Mouse (Mus musculus) myocyte (in vitro differentiated cells): ENCODE results near the gene Olfr117. TPM values are rescaled to one million over a fixed set of nuclear protein-coding genes. Genes with fewer than 3 reads are reported as not detected.
"Not testable (repeated sequence)": the region's sequence is repeated elsewhere in the genome, so short reads cannot be mapped to it uniquely, and the experiment has no call there.

Experiments
- H3K27me3 ChIP-seq: one replicate; pipeline ENCODE4 v1.6.1; 2011; ENCODE audit not compliant: control insufficient read depth, insufficient read depth, insufficient read length
- H3K36me3 ChIP-seq: one replicate; pipeline ENCODE4 v1.6.1; 2011; ENCODE audit not compliant: control insufficient read depth, insufficient read depth
- H3K4me2 ChIP-seq: one replicate; pipeline ENCODE4 v1.6.1; 2011; ENCODE audit warnings: low read depth, control low read depth
- H3K4me3 ChIP-seq: one replicate; pipeline ENCODE4 v1.5.1; 2011; ENCODE audit warnings: mild to moderate bottlenecking, control low read depth, moderate library complexity
- H3K79me2 ChIP-seq: one replicate; pipeline ENCODE4 v1.6.1; 2011; ENCODE audit not compliant: control insufficient read depth, insufficient read depth
- H3ac ChIP-seq: one replicate; pipeline ENCODE4 v1.6.1; 2011; ENCODE audit not compliant: control insufficient read depth, insufficient read length
- CEBPB ChIP-seq: IDR thresholded peaks from 2 replicates; pipeline ENCODE4 v1.6.1; 2011; ENCODE audit warnings: mild to moderate bottlenecking, moderate library complexity; ENCODE audit not compliant: poor library complexity, insufficient read depth, severe bottlenecking
- E2F4 ChIP-seq: IDR thresholded peaks from one replicate; pipeline ENCODE4 v1.6.1; 2011; ENCODE audit warnings: mild to moderate bottlenecking, control low read depth, moderate library complexity; ENCODE audit not compliant: insufficient read depth
- MAX ChIP-seq: IDR thresholded peaks from one replicate; pipeline ENCODE4 v1.6.1; 2011; ENCODE audit warnings: low read depth, mild to moderate bottlenecking, control low read depth
- MYOD1 ChIP-seq, 3 experiments: IDR thresholded peaks; one replicate each; pipeline ENCODE4 v1.6.1; 2011; ENCODE audit warnings: control low read depth in 2 of 3, low read depth in 2 of 3, mild to moderate bottlenecking in 2 of 3, moderate library complexity in 1 of 3; ENCODE audit not compliant: insufficient read length in 2 of 3, control insufficient read depth in 1 of 3
- MYOG ChIP-seq, 3 experiments: IDR thresholded peaks; one replicate each; pipeline ENCODE4 v1.6.1; 2011; ENCODE audit warnings: control low read depth in 2 of 3, low read depth in 2 of 3, mild to moderate bottlenecking in 2 of 3; ENCODE audit not compliant: insufficient read length in 2 of 3, control insufficient read depth in 1 of 3, insufficient read depth in 1 of 3
- POLR2A ChIP-seq: IDR thresholded peaks from one replicate; pipeline ENCODE4 v1.6.1; 2011; ENCODE audit warnings: low read depth, mild to moderate bottlenecking, control low read depth, moderate library complexity; ENCODE audit not compliant: insufficient read length
- POLR2AphosphoS2 ChIP-seq: IDR thresholded peaks from one replicate; pipeline ENCODE4 v1.6.1; 2011; ENCODE audit warnings: low read depth, control low read depth; ENCODE audit not compliant: insufficient read length
- REST ChIP-seq: IDR thresholded peaks from one replicate; pipeline ENCODE4 v1.6.1; 2011; ENCODE audit warnings: mild to moderate bottlenecking, control low read depth, moderate library complexity; ENCODE audit not compliant: insufficient read depth, insufficient read length
- SRF ChIP-seq: IDR thresholded peaks from one replicate; pipeline ENCODE4 v1.6.1; 2011; ENCODE audit warnings: low read depth; ENCODE audit not compliant: control insufficient read depth, insufficient read length
- TCF12 ChIP-seq: IDR thresholded peaks from one replicate; pipeline ENCODE4 v1.6.1; 2011; ENCODE audit warnings: mild to moderate bottlenecking, control low read depth; ENCODE audit not compliant: poor library complexity, insufficient read depth, severe bottlenecking
- TCF3 ChIP-seq: IDR thresholded peaks from one replicate; pipeline ENCODE4 v1.6.1; 2011; ENCODE audit warnings: low read depth, control low read depth; ENCODE audit not compliant: insufficient read length
- USF1 ChIP-seq: IDR thresholded peaks from one replicate; pipeline ENCODE4 v1.6.1; 2011; ENCODE audit warnings: low read depth, mild to moderate bottlenecking, control low read depth, moderate library complexity
- polyA plus RNA-seq: library from polyadenylated mRNA; unstranded; fragments of >200 nt; fragmentation: generic; extraction: Trizol; gene quantifications from one replicate; pipeline ENCODE4 v1.2.1, GENCODE M21; 2012; ENCODE audit warnings: missing spikeins

The Olfr117 gene
- not detected for polyA plus RNA-seq

DNA sequence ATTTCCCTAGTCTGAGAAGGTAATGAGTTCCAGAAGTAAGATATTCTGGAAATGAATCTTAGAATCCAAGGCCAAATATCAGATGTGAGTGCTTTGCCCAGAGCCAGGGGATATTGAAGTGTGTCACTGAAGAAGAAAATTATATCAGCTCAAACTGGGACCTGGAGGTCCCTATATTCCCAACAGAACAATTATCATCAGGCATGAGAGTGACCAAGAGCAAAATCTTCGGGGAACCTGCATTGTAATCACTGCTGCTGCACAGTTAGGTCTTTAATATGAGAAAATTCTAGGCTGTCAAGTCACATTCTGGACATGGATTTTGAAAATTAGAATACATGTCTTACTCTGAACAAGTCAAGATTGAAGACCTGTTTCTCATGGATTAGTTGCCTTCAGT is at the start of gene Olfr117:
TSS of gene Olfr117 (minus strand) at position 101 of the 400 bp plus-strand sequence.
- TF ChIP-seq TCF12: no peak
- no peak for TF ChIP-seq E2F4
- TF ChIP-seq REST: no peak
- no peak for TF ChIP-seq TCF3
- no peak for TF ChIP-seq USF1
- no peak for TF ChIP-seq MYOD1 (IDR thresholded peaks at IDR 0.05; ENCODE audit: control insufficient read depth in 1 of 3, insufficient read length in 2 of 3, low read depth in 2 of 3)
- TF ChIP-seq MYOG (IDR thresholded peaks at IDR 0.05; ENCODE audit: control insufficient read depth in 1 of 3, insufficient read depth in 1 of 3, insufficient read length in 2 of 3, low read depth in 2 of 3): no peak
- no peak for TF ChIP-seq CEBPB
- TF ChIP-seq POLR2A: no peak
- no peak for TF ChIP-seq MAX
- no peak for TF ChIP-seq POLR2AphosphoS2
- Histone ChIP-seq H3K79me2 (no peaks in the 10 kb centered on the region), H3K36me3 (no peaks in the 10 kb centered on the region), H3ac (no peak within 1 kb of the TSS), H3K4me2 (no peak within 1 kb of the TSS), H3K4me3 (no peak within 1 kb of the TSS), H3K27me3 (no peaks in the 10 kb centered on the region)

DNA sequence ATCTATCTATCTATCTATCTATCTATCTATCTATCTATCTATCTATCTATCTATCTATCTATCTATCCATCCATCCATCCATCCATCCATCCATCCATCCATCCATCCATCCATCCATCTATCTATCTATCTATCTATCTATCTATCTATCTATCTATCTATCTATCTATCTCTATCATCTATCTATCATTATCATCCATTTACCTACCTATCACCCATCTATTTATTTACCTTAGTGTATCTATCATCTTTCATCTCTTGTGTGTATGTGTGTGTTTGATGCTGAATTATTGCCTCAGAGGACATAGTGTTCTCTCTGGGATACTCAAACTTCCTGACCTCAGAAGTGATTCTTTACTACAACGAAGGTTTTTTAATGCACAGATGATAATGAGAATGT is 32.7 kb upstream of the Olfr117 start, which contains the start of gene Olfr119:
TSS of gene Olfr119 (plus strand) at position 301 of the 400 bp plus-strand sequence.
- not testable (repeated sequence) for H3ac ChIP-seq, H3K36me3 ChIP-seq, H3K4me3 ChIP-seq, H3K79me2 ChIP-seq, H3K4me2 ChIP-seq, H3K27me3 ChIP-seq

DNA sequence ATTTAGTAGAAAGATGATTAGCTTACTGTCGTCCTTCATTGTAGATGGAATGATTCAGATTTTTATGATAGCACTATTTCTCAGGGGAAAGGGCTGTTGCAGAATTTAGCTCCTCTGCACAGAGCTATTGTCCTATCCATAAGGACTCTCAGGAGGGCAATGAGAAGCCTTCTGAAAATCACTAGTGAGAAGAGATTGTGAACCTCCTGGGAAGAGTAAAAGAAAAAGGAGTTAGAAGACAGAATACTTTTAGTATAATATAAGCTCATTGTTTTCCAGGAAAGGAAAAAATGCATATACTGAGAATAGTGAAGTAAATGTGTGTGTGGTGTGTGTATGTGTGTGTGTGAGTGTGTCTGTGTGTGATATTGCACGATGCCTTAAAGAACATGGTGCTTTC is 3.1 kb upstream of the Olfr117 start, which contains the start of gene Olfr118:
TSS of gene Olfr118 (plus strand) at position 301 of the 400 bp plus-strand sequence.
- H3K4me2 ChIP-seq: no peak within 1 kb of the TSS
- H3K27me3 ChIP-seq: no peaks in the 10 kb centered on the region
- TF ChIP-seq USF1 (no peak), POLR2A (no peak), REST (no peak), SRF (no peak)
- no peaks in the 10 kb centered on the region for H3K36me3 ChIP-seq
- no peak within 1 kb of the TSS for H3K4me3 ChIP-seq
- H3K79me2 ChIP-seq: no peaks in the 10 kb centered on the region
- H3ac ChIP-seq: no peak within 1 kb of the TSS

DNA sequence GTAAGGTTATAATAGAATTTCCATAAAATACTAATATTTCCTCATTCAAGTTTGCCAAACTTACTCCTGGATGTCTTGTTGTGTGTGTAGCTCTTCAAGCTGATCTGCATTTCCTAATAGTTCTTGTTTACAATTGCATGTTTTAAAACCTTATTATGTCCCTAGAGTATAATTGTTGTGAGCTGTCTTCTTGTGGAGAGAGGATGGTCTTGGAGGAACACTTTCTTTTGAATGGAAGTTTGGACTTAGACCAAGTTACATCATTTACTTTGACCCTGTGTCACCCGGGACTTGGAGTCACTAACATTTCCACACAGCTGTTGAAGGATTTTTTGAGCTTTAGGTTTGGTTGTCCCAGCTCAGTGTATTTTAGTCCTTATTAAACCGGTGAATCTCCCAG is 36.6 kb downstream of the Olfr117 start, which contains the start of the genes Olfr115 and Olfr116:
TSS of gene Olfr115 (minus strand) at position 101 of the 400 bp plus-strand sequence.
TSS of gene Olfr116 (minus strand) at position 191 of the 400 bp plus-strand sequence.
- Histone ChIP-seq H3K4me3 (no peak within 1 kb of the TSS), H3K79me2 (no peaks in the 10 kb centered on the region), H3K27me3 (no peaks in the 10 kb centered on the region), H3ac (no peak within 1 kb of the TSS), H3K36me3 (no peaks in the 10 kb centered on the region), H3K4me2 (no peak within 1 kb of the TSS)
- TF ChIP-seq E2F4 (no peak), TCF3 (no peak), MAX (no peak), USF1 (no peak)

Other genes starting within 250 kb of the Olfr117 start
- gene Olfr108, start 218.3 kb downstream of the Olfr117 start, polyA plus RNA-seq: not detected
- gene Olfr109, start 204.9 kb downstream of the Olfr117 start, polyA plus RNA-seq: not detected
- gene H2-M2, start 180.2 kb downstream of the Olfr117 start, polyA plus RNA-seq: not detected
- gene Olfr110, start 171.3 kb downstream of the Olfr117 start, polyA plus RNA-seq: not detected
- gene Olfr111, start 155.8 kb downstream of the Olfr117 start, polyA plus RNA-seq: not detected
- not detected for gene Olfr112, start 94.3 kb downstream of the Olfr117 start, polyA plus RNA-seq
- not detected for gene Olfr113, start 86.1 kb downstream of the Olfr117 start, polyA plus RNA-seq
- not detected for gene Olfr114, start 71.0 kb downstream of the Olfr117 start, polyA plus RNA-seq
- not detected for gene Olfr115, start 36.7 kb downstream of the Olfr117 start, polyA plus RNA-seq
- gene Olfr116, start 36.6 kb downstream of the Olfr117 start, polyA plus RNA-seq: not detected
- gene Olfr118, start 3.2 kb upstream of the Olfr117 start, polyA plus RNA-seq: not detected
- gene Olfr119, start 32.8 kb upstream of the Olfr117 start, polyA plus RNA-seq: not detected
- gene Olfr120, start 58.0 kb upstream of the Olfr117 start, polyA plus RNA-seq: not detected
- gene Olfr121, start 85.1 kb upstream of the Olfr117 start, polyA plus RNA-seq: not detected
- not detected for gene Olfr122, start 104.8 kb upstream of the Olfr117 start, polyA plus RNA-seq
- gene Olfr123, start 129.7 kb upstream of the Olfr117 start, polyA plus RNA-seq: not detected
- gene Olfr124, start 136.1 kb upstream of the Olfr117 start, polyA plus RNA-seq: not detected
- not detected for gene Olfr125, start 169.2 kb upstream of the Olfr117 start, polyA plus RNA-seq
- not detected for gene Olfr126, start 183.7 kb upstream of the Olfr117 start, polyA plus RNA-seq
- gene Olfr127, start 236.7 kb upstream of the Olfr117 start, polyA plus RNA-seq: not detected